Mouse (Mus musculus): Measurements from ENCODE around the gene Olfr1283.
"Not testable (repeated sequence)": the region's sequence is repeated elsewhere in the genome, so short reads cannot be mapped to it uniquely, and the experiment has no call there.

Olfr1283 gene

GRCm38 (mm10) chr2:111366490-111366889 lies at the start of gene Olfr1283:
Olfr1283 (plus strand) TSS chr2:111366790.
- no peak for DNase-seq (ENCODE audit: low spot score in 2 of 2)

- no peak for DNase-seq (ENCODE audit: low spot score in 2 of 2)
These were observed 40.4 kb upstream of the Olfr1283 start, which contains the start of gene Olfr1281 for GRCm38 (mm10) chr2:111326220-111326619. Olfr1281 (plus strand) TSS chr2:111326520.

- DNase-seq (ENCODE audit: low spot score in 2 of 2): not testable (repeated sequence)
These were observed 32.9 kb upstream of the Olfr1283 start for GRCm38 (mm10) chr2:111333721-111334120.

- DNase-seq (ENCODE audit: low spot score in 2 of 2): no peak
These were observed 30.6 kb upstream of the Olfr1283 start, which contains the start of gene Olfr1282 for GRCm38 (mm10) chr2:111335976-111336375. Olfr1282 (minus strand) TSS chr2:111336076.

GRCm38 (mm10) chr2:111375222-111375621 lies 8.6 kb downstream of the Olfr1283 start, which contains the start of gene Olfr1284:
Olfr1284 (plus strand) TSS chr2:111375522.
- no peak for DNase-seq (ENCODE audit: low spot score in 2 of 2)

All from spleen, postnatal 10 days (tissue).